Mouse (Mus musculus): Measurements from ENCODE around the gene Mat2a.

GRCm38 (mm10) chr6:72425646-72426045, 13.7 kb downstream of the Mat2a start:
- TF ChIP-seq CTCF (IDR thresholded peaks at IDR 0.05; ENCODE audit: low read depth) (no peak), EP300 (IDR thresholded peaks at IDR 0.05; ENCODE audit: low read depth) (no peak)

Measured in liver, embryonic 14.5 days (tissue).